Mouse (Mus musculus): Measurements from ENCODE around the gene Kif18b.

Kif18b gene

GRCm38 (mm10) chr11:102939024-102939675 is 14.2 kb upstream of the Kif18b start:
- no peak for DNase-seq (ENCODE audit: low read depth in 2 of 2, low spot score in 2 of 2)

GRCm38 (mm10) chr11:102937529-102938182 is 12.7 kb upstream of the Kif18b start:
- DNase-seq (ENCODE audit: low read depth in 2 of 2, low spot score in 2 of 2): no peak

GRCm38 (mm10) chr11:102936272-102936671 is 11.3 kb upstream of the Kif18b start:
- DNase-seq (ENCODE audit: low read depth in 2 of 2, low spot score in 2 of 2): no peak

DNA sequence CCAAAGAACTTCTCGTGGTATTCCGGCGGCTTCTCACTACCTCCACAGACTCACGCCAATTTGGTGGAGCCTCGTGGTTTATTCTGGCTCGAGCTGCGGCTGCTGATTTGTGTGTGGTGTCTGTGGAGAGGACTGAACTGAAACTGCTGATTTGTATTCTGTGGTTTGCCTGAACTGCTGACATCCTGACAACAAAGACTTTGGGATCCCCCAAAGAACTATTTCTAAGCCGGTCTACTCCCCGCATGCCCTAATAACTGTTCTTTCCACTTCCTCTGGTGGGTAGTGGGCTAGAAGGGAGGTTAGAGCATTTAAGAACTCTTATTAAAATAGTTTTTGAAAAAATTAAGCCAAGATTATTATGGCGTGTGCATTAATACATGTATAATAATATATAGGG is 5.7 kb upstream of the Kif18b start:
- DNase-seq (ENCODE audit: low read depth in 2 of 2, low spot score in 2 of 2): no peak

- peak in 1 of 2 experiments; percentile 68 for DNase-seq (ENCODE audit: low read depth in 2 of 2, low spot score in 2 of 2)
Measured at GRCm38 (mm10) chr11:102925351-102925717, 410 bp upstream of the Kif18b start.

DNA sequence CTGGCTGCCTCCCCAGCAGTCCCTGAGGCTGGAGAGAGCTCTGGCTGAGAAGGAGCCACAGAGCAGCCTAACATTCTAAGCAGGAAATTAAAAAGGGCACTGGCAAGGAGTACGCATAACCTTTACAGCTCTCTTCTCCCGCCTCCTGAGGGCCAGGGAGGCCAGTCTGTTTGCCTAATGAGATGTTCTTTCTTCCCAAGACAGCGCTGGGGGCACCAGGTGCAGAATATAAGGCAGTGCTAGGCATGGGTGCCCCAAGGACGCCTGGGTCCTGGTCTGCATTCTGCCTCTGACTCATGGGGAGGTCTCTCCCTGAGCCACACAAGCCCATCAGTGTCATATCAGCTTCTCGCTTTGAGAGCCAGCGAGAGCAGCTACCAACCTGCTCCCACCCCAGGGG is 3.4 kb downstream of the Kif18b start:
- no peak for DNase-seq (ENCODE audit: low read depth in 2 of 2, low spot score in 2 of 2)

DNA sequence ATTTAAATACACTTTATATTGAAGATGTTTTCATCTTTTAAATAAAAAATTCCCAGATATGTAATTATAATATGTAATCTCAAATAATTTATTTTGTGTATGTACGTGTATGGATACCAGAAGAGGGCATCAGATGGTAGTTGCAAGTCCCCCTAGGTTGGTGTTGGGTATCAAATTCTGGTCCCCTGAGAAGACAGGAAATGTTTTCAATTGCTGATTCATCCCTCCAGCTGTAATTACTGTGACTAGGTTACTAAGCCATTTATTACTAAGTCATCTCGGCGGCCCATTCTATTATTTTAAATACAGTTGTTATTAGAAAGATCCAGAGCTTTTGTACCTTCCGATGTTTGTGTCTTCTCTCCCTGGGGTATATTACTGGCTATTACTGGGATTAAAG is 6.8 kb downstream of the Kif18b start:
- no peak for DNase-seq (ENCODE audit: low read depth in 2 of 2, low spot score in 2 of 2)

- DNase-seq (ENCODE audit: low read depth in 2 of 2, low spot score in 2 of 2): no peak
Measured at GRCm38 (mm10) chr11:102915380-102915779, 9.5 kb downstream of the Kif18b start.

- no peak for DNase-seq (ENCODE audit: low read depth in 2 of 2, low spot score in 2 of 2)
Measured at GRCm38 (mm10) chr11:102911376-102911775, 13.5 kb downstream of the Kif18b start.

GRCm38 (mm10) chr11:102903654-102904053 is 21.3 kb downstream of the Kif18b start:
- no peak for DNase-seq (ENCODE audit: low read depth in 2 of 2, low spot score in 2 of 2)

GRCm38 (mm10) chr11:102902107-102902506 is 22.8 kb downstream of the Kif18b start:
- DNase-seq (ENCODE audit: low read depth in 2 of 2, low spot score in 2 of 2): no peak

DNA sequence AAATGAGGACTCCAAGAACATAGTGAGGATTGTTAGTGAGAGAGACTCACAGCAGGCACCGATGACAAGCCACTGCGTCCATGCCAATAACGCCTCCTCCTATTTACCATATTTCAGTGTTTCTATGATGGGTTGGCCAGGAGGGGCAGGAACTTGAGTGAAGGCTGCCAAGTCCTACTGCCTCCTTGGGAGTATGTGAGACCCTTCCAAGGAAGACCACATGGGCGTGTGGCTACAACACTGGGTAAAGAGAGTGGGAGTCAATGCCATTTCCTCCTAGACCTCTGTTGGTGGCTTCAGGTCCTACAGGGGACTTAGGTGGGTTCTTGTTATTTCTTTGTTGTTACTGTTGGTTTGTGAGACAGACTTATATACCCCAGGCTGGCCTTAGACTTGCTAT is 23.7 kb downstream of the Kif18b start:
- DNase-seq (ENCODE audit: low read depth in 2 of 2, low spot score in 2 of 2): no peak

DNA sequence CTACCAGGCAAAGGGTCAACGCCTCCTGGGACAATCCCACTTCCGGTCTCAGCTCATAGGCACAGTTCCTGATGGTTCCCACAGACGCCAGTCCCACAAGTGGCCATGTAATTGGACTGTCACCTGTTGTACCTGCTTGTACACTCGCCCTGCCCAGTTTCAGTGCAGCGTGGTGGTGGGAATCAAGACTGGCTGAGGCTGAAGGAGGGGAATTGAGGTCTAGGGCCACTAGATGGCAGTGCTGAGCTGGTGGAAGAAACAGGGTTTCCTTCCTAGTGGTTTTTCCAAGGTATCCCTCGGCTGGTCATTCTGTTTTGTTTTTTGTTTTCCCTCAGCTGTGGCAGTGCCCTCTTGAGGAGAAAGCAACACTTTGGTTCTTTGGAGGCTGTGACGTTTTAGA is 24.2 kb downstream of the Kif18b start, which contains the start of gene Gfap:
TSS of gene Gfap (minus strand) at position 150 of the 400 bp plus-strand sequence.
- peak; percentile 29 to 43 for DNase-seq (ENCODE audit: low read depth in 2 of 2, low spot score in 2 of 2)

- no peak for DNase-seq (ENCODE audit: low read depth in 2 of 2, low spot score in 2 of 2)
Measured at GRCm38 (mm10) chr11:102898408-102898807, 26.5 kb downstream of the Kif18b start.

DNA sequence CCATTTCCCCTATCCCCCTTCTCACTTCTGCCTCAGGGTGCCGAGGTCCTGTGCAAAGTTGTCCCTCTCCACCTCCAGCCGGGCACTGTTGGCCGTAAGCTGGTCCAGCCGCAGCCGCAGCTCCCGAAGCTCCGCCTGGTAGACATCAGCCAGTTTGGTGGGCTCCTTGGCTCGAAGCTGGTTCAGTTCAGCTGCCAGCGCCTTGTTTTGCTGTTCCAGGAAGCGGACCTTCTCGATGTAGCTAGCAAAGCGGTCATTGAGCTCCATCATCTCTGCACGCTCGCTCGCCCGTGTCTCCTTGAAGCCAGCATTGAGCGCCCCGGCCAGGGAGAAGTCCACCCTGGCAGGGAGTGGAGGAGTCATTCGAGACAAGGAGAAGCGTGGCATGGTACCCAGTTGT is 28.3 kb downstream of the Kif18b start:
- DNase-seq (ENCODE audit: low read depth in 2 of 2, low spot score in 2 of 2): no peak

GRCm38 (mm10) chr11:102895779-102896178 is 29.1 kb downstream of the Kif18b start:
- no peak for DNase-seq (ENCODE audit: low read depth in 2 of 2, low spot score in 2 of 2)

GRCm38 (mm10) chr11:102894716-102895115 is 30.2 kb downstream of the Kif18b start:
- DNase-seq (ENCODE audit: low read depth in 2 of 2, low spot score in 2 of 2): no peak

DNA sequence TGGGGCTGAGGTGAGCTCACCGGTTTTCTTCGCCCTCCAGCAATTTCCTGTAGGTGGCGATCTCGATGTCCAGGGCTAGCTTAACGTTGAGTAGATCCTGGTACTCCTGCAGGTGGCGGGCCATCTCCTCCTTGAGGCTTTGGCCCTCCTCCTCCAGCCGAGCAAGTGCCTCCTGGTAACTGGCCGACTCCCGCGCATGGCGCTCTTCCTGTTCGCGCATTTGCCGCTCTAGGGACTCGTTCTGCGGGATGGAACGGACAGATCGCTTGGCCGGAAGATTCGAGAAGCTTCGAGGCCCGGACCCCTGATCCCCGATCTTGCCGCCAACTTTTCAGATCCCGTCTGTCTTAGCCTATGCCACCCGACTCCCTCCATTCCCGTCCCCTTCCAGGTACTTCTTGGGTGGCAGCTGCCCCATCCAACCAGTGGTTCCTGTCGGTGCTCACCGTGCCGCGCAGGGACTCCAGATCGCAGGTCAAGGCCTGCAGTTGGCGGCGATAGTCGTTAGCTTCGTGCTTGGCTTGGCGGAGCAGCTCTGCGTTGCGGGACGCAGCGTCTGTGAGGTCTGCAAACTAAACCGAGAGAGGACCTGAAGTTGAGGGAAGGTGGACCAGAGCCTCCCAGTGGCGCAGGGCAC is 31.8 kb downstream of the Kif18b start:
- DNase-seq (ENCODE audit: low read depth in 2 of 2, low spot score in 2 of 2): peak; percentile 28 to 39

DNA sequence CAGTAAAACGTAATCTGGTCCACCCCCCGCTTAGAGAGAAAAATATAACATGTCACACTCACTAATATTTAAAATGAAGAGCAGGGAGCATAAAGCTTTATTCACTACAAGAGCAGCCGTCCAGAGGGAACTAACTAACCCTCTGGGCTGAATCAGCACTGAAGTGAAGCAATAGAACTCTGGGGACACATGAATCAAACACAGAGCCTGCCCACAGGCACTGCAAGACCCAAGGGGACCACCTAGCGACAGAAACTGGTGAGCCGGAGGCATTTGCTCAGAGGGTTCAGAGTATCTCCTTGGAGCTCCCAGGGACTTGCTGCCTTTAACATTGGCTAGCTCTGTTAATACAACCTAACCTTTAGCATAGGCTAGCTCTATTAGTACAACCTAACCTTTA is 34.8 kb downstream of the Kif18b start:
- no peak for DNase-seq (ENCODE audit: low read depth in 2 of 2, low spot score in 2 of 2)

- no peak for DNase-seq (ENCODE audit: low read depth in 2 of 2, low spot score in 2 of 2)
Measured at GRCm38 (mm10) chr11:102888135-102888534, 36.8 kb downstream of the Kif18b start.

GRCm38 (mm10) chr11:102887433-102887832 is 37.5 kb downstream of the Kif18b start:
- DNase-seq (ENCODE audit: low read depth in 2 of 2, low spot score in 2 of 2): no peak

DNA sequence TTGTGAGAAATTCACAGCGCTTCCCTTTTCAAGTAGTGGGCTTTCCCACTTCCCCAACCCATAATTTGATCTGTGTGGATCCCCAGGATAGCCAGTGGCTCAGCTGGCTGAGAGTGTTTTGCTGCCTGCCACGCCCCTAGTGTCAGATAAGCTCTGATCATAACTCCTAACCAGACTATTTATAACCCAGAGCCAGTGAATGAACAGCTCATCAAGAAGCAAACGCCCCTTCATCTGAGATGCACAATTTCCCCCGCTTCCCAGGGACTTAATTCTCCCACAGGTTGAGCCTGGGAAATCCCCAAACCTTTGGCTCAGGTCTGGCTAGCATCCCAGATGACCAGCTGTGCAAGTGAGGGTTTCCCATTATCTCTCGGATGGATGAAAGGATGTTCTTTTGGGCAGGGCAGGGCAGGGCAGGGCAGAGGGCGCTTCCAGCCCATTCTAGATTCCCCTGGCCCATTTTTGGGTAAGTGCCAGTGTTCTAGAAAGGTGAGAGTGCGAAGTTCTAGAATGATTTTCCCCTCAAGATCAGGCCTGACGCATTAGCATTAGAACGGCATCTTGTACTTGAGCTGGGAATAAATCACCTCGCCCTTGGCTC is 40.2 kb downstream of the Kif18b start, which contains the start of gene Fam187a:
TSS of gene Fam187a (plus strand) at position 554 of the 604 bp plus-strand sequence.
- DNase-seq (ENCODE audit: low read depth in 2 of 2, low spot score in 2 of 2): no peak

Measured in CD8-positive naive resting alpha-beta T cell, adult 2 months (primary cell).